9 mouse cellular contexts compared by ENCODE assay signal in the genomic region with DNA sequence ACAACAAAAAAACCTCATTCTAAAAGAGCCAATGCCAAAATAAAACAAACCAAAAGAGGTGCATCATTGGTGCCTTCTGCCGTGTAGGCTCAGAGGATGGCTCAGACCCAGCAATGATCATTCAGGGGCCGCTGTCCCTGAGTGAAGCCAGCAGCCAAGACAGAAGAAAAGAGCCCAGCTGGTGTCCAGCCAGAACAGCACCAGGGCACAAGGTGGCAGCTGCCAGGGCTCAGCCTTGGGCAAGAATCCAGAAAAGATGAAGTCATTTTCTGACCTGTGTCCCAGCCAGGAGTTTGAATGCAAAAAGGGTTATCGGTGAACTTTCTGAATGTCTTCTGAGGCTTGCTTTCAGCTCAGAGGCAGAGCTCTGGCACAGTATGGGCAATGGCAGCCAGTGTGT.
DNase-seq lines count a peak whose midpoint lies in the region; ATAC-seq lines count a peak whose summit lies in the region.
"Had no signal": no experiment of that assay in that cellular context is flagged by ENCODE, and none has a peak within 500 bp of the region (broad histone marks: within the 10 kb centered on the region; RNA-seq: fewer than 3 reads in every experiment).

No protein-coding gene starts in this region.

- WGBS in hindbrain, embryonic 10.5 days: 83% methylated on average over 3 of the region's 3 CpGs
- WGBS in hindbrain, embryonic 11.5 days: 84% methylated on average over 3 of the region's 3 CpGs
- 86% methylated on average over 3 of the region's 3 CpGs for WGBS in forebrain, embryonic 10.5 days
- WGBS in hindbrain, embryonic 14.5 days: 30% methylated on average over 3 of the region's 3 CpGs

- H3K9ac ChIP-seq in hindbrain, embryonic 11.5 days (ENCODE audit: low read depth, low read length): no peak overlapping the region
- no peak overlapping the region for H3K9ac ChIP-seq in hindbrain, embryonic 14.5 days
- H3K9ac ChIP-seq: lung, embryonic 15.5 days had no signal

- no peak overlapping the region for H3K4me3 ChIP-seq in hindbrain, embryonic 10.5 days
- no peak overlapping the region for H3K4me3 ChIP-seq in hindbrain, embryonic 11.5 days (ENCODE audit: low read depth, low read length)
- H3K4me3 ChIP-seq in forebrain, embryonic 10.5 days: no peak overlapping the region
- H3K4me3 ChIP-seq in hindbrain, embryonic 14.5 days (replicated peaks; ENCODE audit: low read length): no peak overlapping the region
- H3K4me3 ChIP-seq: lung, embryonic 15.5 days had no signal

- no peak for ATAC-seq in hindbrain, embryonic 11.5 days (ENCODE audit: low FRiP score)
- peak; percentile 61; the same call in 1 of the 2 replicates for ATAC-seq in hindbrain, embryonic 14.5 days (ENCODE audit: low FRiP score)
- ATAC-seq in activated CD4-positive, CD25-positive, alpha-beta regulatory T cell, adult 4 months: no peak

- 0 out of 2 replicates have a peak overlapping the region, but pooled peaks have one; percentile 26 for H3K27ac ChIP-seq in hindbrain, embryonic 10.5 days
- no peak overlapping the region for H3K27ac ChIP-seq in hindbrain, embryonic 11.5 days (ENCODE audit: low read depth, low read length)
- peak overlapping the region; percentile 77 for H3K27ac ChIP-seq in forebrain, embryonic 10.5 days
- H3K27ac ChIP-seq in hindbrain, embryonic 14.5 days: no peak overlapping the region
- H3K27ac ChIP-seq: lung, embryonic 15.5 days had no signal

- peaks cover 6% of the 10 kb centered on the region; the same call in 1 of the 2 replicates for H3K36me3 ChIP-seq in hindbrain, embryonic 10.5 days
- no peaks in the 10 kb centered on the region for H3K36me3 ChIP-seq in hindbrain, embryonic 11.5 days (ENCODE audit: control insufficient read depth, insufficient read depth, low read length)
- H3K36me3 ChIP-seq in forebrain, embryonic 10.5 days (replicated peaks): peaks cover 6% of the 10 kb centered on the region
- H3K36me3 ChIP-seq in hindbrain, embryonic 14.5 days (replicated peaks; ENCODE audit: control insufficient read depth, insufficient read depth): no peaks in the 10 kb centered on the region
- H3K36me3 ChIP-seq: lung, embryonic 15.5 days had no signal

- H3K4me1 ChIP-seq in hindbrain, embryonic 10.5 days (replicated peaks): peaks cover 29% of the 10 kb centered on the region
- peaks cover 5% of the 10 kb centered on the region for H3K4me1 ChIP-seq in hindbrain, embryonic 11.5 days (replicated peaks; ENCODE audit: control insufficient read depth, insufficient read depth, low read length)
- peaks cover 47% of the 10 kb centered on the region for H3K4me1 ChIP-seq in forebrain, embryonic 10.5 days
- H3K4me1 ChIP-seq in hindbrain, embryonic 14.5 days (replicated peaks; ENCODE audit: control insufficient read depth, insufficient read depth, low read length): peaks cover 20% of the 10 kb centered on the region

- no peak for DNase-seq in hindbrain, embryonic 10.5 days (ENCODE audit: low spot score)
- no peak for DNase-seq in hindbrain, embryonic 11.5 days (ENCODE audit: low spot score)
- peak; percentile 92 for DNase-seq in adrenal gland, adult 8-10 months
- DNase-seq in forebrain, embryonic 10.5 days (ENCODE audit: extremely low spot score, low spot score): no peak
- peak; percentile 71 for DNase-seq in hindbrain, embryonic 14.5 days (ENCODE audit: low spot score)
- peak; percentile 61 for DNase-seq in lung, postnatal 10 days
- DNase-seq in embryo, embryonic 10.5 days (ENCODE audit: low spot score): no peak

- no peak overlapping the region for H3K4me2 ChIP-seq in hindbrain, embryonic 11.5 days (replicated peaks; ENCODE audit: low read depth, low read length)
- no peak overlapping the region for H3K4me2 ChIP-seq in hindbrain, embryonic 14.5 days (replicated peaks)
- H3K4me2 ChIP-seq: lung, embryonic 15.5 days had no signal

- H3K9me3 ChIP-seq in hindbrain, embryonic 10.5 days: no peaks in the 10 kb centered on the region
- H3K9me3 ChIP-seq in hindbrain, embryonic 11.5 days (ENCODE audit: control insufficient read depth, low read length): no peaks in the 10 kb centered on the region
- peaks cover 8% of the 10 kb centered on the region; the same call in 1 of the 2 replicates for H3K9me3 ChIP-seq in forebrain, embryonic 10.5 days
- 0 out of 2 replicates have a peak, but pooled peaks cover 7% of the 10 kb centered on the region for H3K9me3 ChIP-seq in hindbrain, embryonic 14.5 days (ENCODE audit: control insufficient read depth, low read length)
- H3K9me3 ChIP-seq: lung, embryonic 15.5 days had no signal

- no peaks in the 10 kb centered on the region for H3K27me3 ChIP-seq in hindbrain, embryonic 10.5 days (ENCODE audit: insufficient read depth, poor library complexity, severe bottlenecking)
- no peaks in the 10 kb centered on the region for H3K27me3 ChIP-seq in hindbrain, embryonic 11.5 days (ENCODE audit: control insufficient read depth, insufficient read depth, low read length)
- H3K27me3 ChIP-seq in forebrain, embryonic 10.5 days (ENCODE audit: poor library complexity, severe bottlenecking): no peaks in the 10 kb centered on the region
- H3K27me3 ChIP-seq in hindbrain, embryonic 14.5 days (ENCODE audit: control insufficient read depth, insufficient read depth, low read length): no peaks in the 10 kb centered on the region
- H3K27me3 ChIP-seq: lung, embryonic 15.5 days had no signal

Comparison
In these comparisons a context has a peak if more than half of its experiments do, and no peak if none do; other contexts are left out.
1. DNase-seq: peak in adrenal gland, adult 8-10 months (single experiment), hindbrain, embryonic 14.5 days (single experiment) and lung, postnatal 10 days (single experiment); none in hindbrain, embryonic 10.5 days (single experiment), hindbrain, embryonic 11.5 days (single experiment), forebrain, embryonic 10.5 days (single experiment) and embryo, embryonic 10.5 days (single experiment).
2. H3K27ac ChIP-seq: peak in hindbrain, embryonic 10.5 days (single experiment) and forebrain, embryonic 10.5 days (single experiment); none in hindbrain, embryonic 11.5 days (single experiment) and hindbrain, embryonic 14.5 days (single experiment).